Mouse (Mus musculus) adrenal gland, adult 8-10 months (tissue): ENCODE measurements around the gene Sf3b5. TPM values are rescaled to one million over a fixed set of nuclear protein-coding genes. Genes with fewer than 3 reads are reported as not detected.

Source experiments
- DNase-seq: peaks from one replicate; pipeline ENCODE4 v3.0.0; 2022
- total RNA-seq, 4 experiments: library from RNA; stranded (reverse); gene quantifications; 2 replicates each; pipeline ENCODE4 v1.2.4; 2022

The Sf3b5 gene
- 10 to 100 TPM; 11.5 to 14.3 (median 12.5) TPM for total RNA-seq

- DNase-seq: no peak
Measured at GRCm38 (mm10) chr10:13005043-13005442, at the start of gene Sf3b5. Gene Sf3b5 (plus strand): TSS chr10:13005343.

GRCm38 (mm10) chr10:12955831-12956230, 49.3 kb upstream of the Sf3b5 start:
- no peak for DNase-seq

- DNase-seq: no peak
Measured at GRCm38 (mm10) chr10:12957271-12957670, 47.9 kb upstream of the Sf3b5 start.

- no peak for DNase-seq
Measured at GRCm38 (mm10) chr10:12961546-12961945, 43.6 kb upstream of the Sf3b5 start.

GRCm38 (mm10) chr10:12962238-12962637, 42.9 kb upstream of the Sf3b5 start:
- no peak for DNase-seq

GRCm38 (mm10) chr10:12963362-12964147, 41.6 kb upstream of the Sf3b5 start:
- DNase-seq: no peak

- DNase-seq: peak; percentile 36
Measured at GRCm38 (mm10) chr10:12964151-12965075, 40.7 kb upstream of the Sf3b5 start, which contains the start of gene Stx11. Gene Stx11 (minus strand): TSS chr10:12964298.

GRCm38 (mm10) chr10:12965669-12966180, 39.4 kb upstream of the Sf3b5 start:
- DNase-seq: no peak

- no peak for DNase-seq
Measured at GRCm38 (mm10) chr10:12974572-12974971, 30.6 kb upstream of the Sf3b5 start.

- no peak for DNase-seq
Measured at GRCm38 (mm10) chr10:12975461-12975860, 29.7 kb upstream of the Sf3b5 start.

GRCm38 (mm10) chr10:12975957-12976356, 29.2 kb upstream of the Sf3b5 start:
- DNase-seq: no peak

GRCm38 (mm10) chr10:12976552-12976951, 28.6 kb upstream of the Sf3b5 start:
- DNase-seq: no peak

GRCm38 (mm10) chr10:12977787-12978212, 27.3 kb upstream of the Sf3b5 start:
- peak; percentile 38 for DNase-seq

GRCm38 (mm10) chr10:12981071-12981470, 24.1 kb upstream of the Sf3b5 start:
- no peak for DNase-seq

- DNase-seq: no peak
Measured at GRCm38 (mm10) chr10:12983516-12983915, 21.6 kb upstream of the Sf3b5 start.

GRCm38 (mm10) chr10:12985028-12985427, 20.1 kb upstream of the Sf3b5 start:
- no peak for DNase-seq

GRCm38 (mm10) chr10:12986485-12986884, 18.7 kb upstream of the Sf3b5 start:
- no peak for DNase-seq

- no peak for DNase-seq
Measured at GRCm38 (mm10) chr10:12986943-12987342, 18.2 kb upstream of the Sf3b5 start.

GRCm38 (mm10) chr10:12991953-12992352, 13.2 kb upstream of the Sf3b5 start:
- no peak for DNase-seq

GRCm38 (mm10) chr10:12993411-12994039, 11.6 kb upstream of the Sf3b5 start:
- DNase-seq: no peak

- DNase-seq: peak; percentile 71
Measured at GRCm38 (mm10) chr10:12996736-12997477, 8.2 kb upstream of the Sf3b5 start.
